ENCODE assay signal across 8 mouse cellular contexts in the genomic region with DNA sequence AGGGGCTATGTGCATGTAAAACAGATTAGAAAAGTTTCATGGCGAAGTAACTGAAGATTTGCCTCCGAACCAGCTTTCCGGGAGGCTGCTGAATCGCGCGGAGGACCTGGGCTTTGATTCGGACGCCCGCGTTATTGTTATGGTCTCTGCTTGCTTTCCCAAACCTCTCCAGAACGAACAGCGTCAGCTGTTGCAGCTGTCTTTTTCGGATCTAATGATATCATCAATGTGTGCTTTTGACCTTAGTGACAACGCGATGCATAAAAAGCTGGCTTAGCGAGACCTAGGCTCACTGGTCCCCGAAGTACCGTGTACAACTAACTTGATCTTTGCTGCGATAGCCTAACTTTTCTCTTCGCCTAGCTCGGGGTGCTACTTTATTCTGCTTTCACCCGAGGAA. TPM values are rescaled to one million over a fixed set of nuclear protein-coding genes. Genes with fewer than 3 reads are reported as not detected.
DNase-seq lines count a peak whose midpoint lies in the region; ATAC-seq lines count a peak whose summit lies in the region.

No protein-coding gene starts in this region.

- H3K9ac ChIP-seq in kidney, embryonic 15.5 days = peak overlapping the region; percentile 45; the same call in 1 of the 2 replicates
- H3K9ac ChIP-seq in hindbrain, embryonic 11.5 days (ENCODE audit: low read depth, low read length) = no peak overlapping the region

- peak; percentile 0; the same call in 1 of the 2 replicates for ATAC-seq in kidney, embryonic 15.5 days (replicated peaks; ENCODE audit: low FRiP score)
- ATAC-seq in activated CD4-positive, CD25-positive, alpha-beta regulatory T cell, adult 4 months = peak; percentile 2
- ATAC-seq in hindbrain, embryonic 11.5 days (ENCODE audit: low FRiP score) = peak; percentile 36
- ATAC-seq in megakaryocyte, adult 5-6 weeks (ENCODE audit: poor library complexity, severe bottlenecking) = peak; percentile 20

- H3K27ac ChIP-seq in kidney, embryonic 15.5 days = peak overlapping the region; percentile 88
- H3K27ac ChIP-seq in hindbrain, embryonic 11.5 days (ENCODE audit: low read depth, low read length) = no peak overlapping the region

- H3K4me1 ChIP-seq in kidney, embryonic 15.5 days = peaks cover 62% of the 10 kb centered on the region
- peaks cover 8% of the 10 kb centered on the region for H3K4me1 ChIP-seq in hindbrain, embryonic 11.5 days (replicated peaks; ENCODE audit: control insufficient read depth, insufficient read depth, low read length)

- no peaks in the 10 kb centered on the region for H3K36me3 ChIP-seq in kidney, embryonic 15.5 days
- no peaks in the 10 kb centered on the region for H3K36me3 ChIP-seq in hindbrain, embryonic 11.5 days (ENCODE audit: control insufficient read depth, insufficient read depth, low read length)

- WGBS in kidney, embryonic 15.5 days = under 1% methylated on average over 22 of the region's 22 CpGs
- under 1% methylated on average over 22 of the region's 22 CpGs for WGBS in hindbrain, embryonic 11.5 days

- peak overlapping the region; percentile 55 for H3K4me3 ChIP-seq in kidney, embryonic 15.5 days (replicated peaks)
- peak overlapping the region; percentile 43 for H3K4me3 ChIP-seq in hindbrain, embryonic 11.5 days (ENCODE audit: low read depth, low read length)

- H3K9me3 ChIP-seq in kidney, embryonic 15.5 days (replicated peaks) = no peaks in the 10 kb centered on the region
- H3K9me3 ChIP-seq in hindbrain, embryonic 11.5 days (ENCODE audit: control insufficient read depth, low read length) = no peaks in the 10 kb centered on the region

- peak overlapping the region; percentile 93 for H3K4me2 ChIP-seq in kidney, embryonic 15.5 days
- H3K4me2 ChIP-seq in hindbrain, embryonic 11.5 days (replicated peaks; ENCODE audit: low read depth, low read length) = peak overlapping the region; percentile 93

- no peak for DNase-seq in kidney, postnatal 25 days
- no peak for DNase-seq in hindbrain, embryonic 11.5 days (ENCODE audit: low spot score)
- DNase-seq in urinary bladder, postnatal 36 days (ENCODE audit: low spot score in 2 of 2) = no peak
- DNase-seq in urinary bladder, postnatal 4 days (ENCODE audit: low spot score in 2 of 2) = no peak
- DNase-seq in layer of hippocampus, adult 9-11 months = no peak

- H3K27me3 ChIP-seq in kidney, embryonic 15.5 days = peaks cover 92% of the 10 kb centered on the region
- peaks cover 86% of the 10 kb centered on the region for H3K27me3 ChIP-seq in hindbrain, embryonic 11.5 days (ENCODE audit: control insufficient read depth, insufficient read depth, low read length)

RNA-seq across cellular contexts. Expression of a gene that starts 2.0 kb away (rescaled TPM):
- 2.8 and 3.0 TPM in 2 replicates for polyA plus RNA-seq in kidney, embryonic 15.5 days (2015; fragmentation: Nextera tagmentation; extraction: Ambion mirVana)
- under 1 TPM in 1 of 2 experiments, not detected in 1; 0.87 TPM for polyA plus RNA-seq in activated CD4-positive, CD25-positive, alpha-beta regulatory T cell, adult 4 months (2017; shearing (Covaris generic))
- 0.24 and 0.71 TPM in 2 replicates for polyA plus RNA-seq in hindbrain, embryonic 11.5 days (2014; fragmentation: Nextera tagmentation; extraction: Ambion mirVana)
- not detected in 2 replicates for total RNA-seq in megakaryocyte, adult 5-6 weeks (2015)
- not detected in 2 replicates for total RNA-seq in megakaryocyte, adult 5-6 weeks (2017)

RNA-seq across cellular contexts. Expression of a gene that starts 10.2 kb away (rescaled TPM):
- polyA plus RNA-seq in kidney, embryonic 15.5 days (2015; fragmentation: Nextera tagmentation; extraction: Ambion mirVana) = 4.9 and 6.2 TPM in 2 replicates
- 1 to 10 TPM in 1 of 2 experiments, not detected in 1; 2.0 TPM for polyA plus RNA-seq in activated CD4-positive, CD25-positive, alpha-beta regulatory T cell, adult 4 months (2017; shearing (Covaris generic))
- 1.6 and 3.3 TPM in 2 replicates for polyA plus RNA-seq in hindbrain, embryonic 11.5 days (2014; fragmentation: Nextera tagmentation; extraction: Ambion mirVana)
- total RNA-seq in megakaryocyte, adult 5-6 weeks (2015) = not detected in 2 replicates
- not detected in 2 replicates for total RNA-seq in megakaryocyte, adult 5-6 weeks (2017)

RNA-seq across cellular contexts. Expression of a gene that starts 10.7 kb away (rescaled TPM):
- polyA plus RNA-seq in kidney, embryonic 15.5 days (2015; fragmentation: Nextera tagmentation; extraction: Ambion mirVana) = 98.5 and 108 TPM in 2 replicates
- 100 to 1,000 TPM; 120 to 138 TPM for polyA plus RNA-seq in activated CD4-positive, CD25-positive, alpha-beta regulatory T cell, adult 4 months (2017; shearing (Covaris generic))
- 18.6 and 22.9 TPM in 2 replicates for polyA plus RNA-seq in hindbrain, embryonic 11.5 days (2014; fragmentation: Nextera tagmentation; extraction: Ambion mirVana)
- total RNA-seq in megakaryocyte, adult 5-6 weeks (2015) = 0.45 and 0.98 TPM in 2 replicates
- total RNA-seq in megakaryocyte, adult 5-6 weeks (2017) = 0.49 and 1.2 TPM in 2 replicates
